ENCODE assay signal across 29 mouse cellular contexts in the genomic region with DNA sequence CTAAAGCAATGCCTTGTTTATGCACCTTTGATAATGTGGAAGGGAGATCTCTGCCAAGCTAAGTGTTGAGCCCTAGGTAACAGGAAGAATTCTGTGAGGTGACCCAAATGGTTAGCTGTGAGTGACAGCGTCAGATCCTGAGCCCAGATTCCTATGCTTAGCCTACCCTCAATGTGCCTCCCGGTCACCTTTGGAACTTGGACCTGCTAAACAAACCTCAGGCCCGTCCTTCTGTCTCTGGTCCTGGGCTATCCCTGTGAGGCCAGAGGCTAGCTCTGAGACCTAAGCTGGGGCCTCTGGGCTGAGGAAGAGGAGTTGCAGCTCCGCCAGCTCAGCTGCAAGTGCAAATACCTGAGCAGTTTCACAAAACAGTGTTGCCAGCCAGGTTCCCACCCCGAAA. TPM values are rescaled to one million over a fixed set of nuclear protein-coding genes. Genes with fewer than 3 reads are reported as not detected.
DNase-seq lines count a peak whose midpoint lies in the region; ATAC-seq and TF ChIP-seq lines count a peak whose summit lies in the region.
"Had no signal": no experiment of that assay in that cellular context is flagged by ENCODE, and none has a peak within 500 bp of the region (broad histone marks: within the 10 kb centered on the region; RNA-seq: fewer than 3 reads in every experiment).

No protein-coding gene starts in this region.

- DNase-seq in kidney, adult 2 months = peak; percentile 56
- DNase-seq in spleen, postnatal 10 days (ENCODE audit: low spot score in 2 of 2) = no peak
- DNase-seq in right cerebral cortex, postnatal 14 days = no peak
- no peak for DNase-seq in ovary, postnatal 14 days (ENCODE audit: low spot score)
- DNase-seq: adrenal gland, postnatal 10 days; cerebellum, adult 11-12 months; cerebellum, adult 9-11 months; gastrocnemius, adult 2 months; heart, postnatal 10 days; lung, adult 18-20 months; lung, postnatal 4 days; thymus, postnatal 25 days had no signal

- no peak overlapping the region for H3K4me3 ChIP-seq in kidney, adult 2 months (ENCODE audit: insufficient read depth, low read depth, low read length)
- H3K4me3 ChIP-seq in kidney, embryonic 16.5 days (ENCODE audit: low read length) = no peak overlapping the region
- no peak overlapping the region for H3K4me3 ChIP-seq in embryonic facial prominence, embryonic 15.5 days (replicated peaks)
- no peak overlapping the region for H3K4me3 ChIP-seq in intestine, postnatal 0 days (ENCODE audit: low read depth, low read length)
- no peak overlapping the region for H3K4me3 ChIP-seq in liver, embryonic 16.5 days (ENCODE audit: low read depth, low read length)
- H3K4me3 ChIP-seq: gastrocnemius, adult 2 months; heart, embryonic 13.5 days; kidney, embryonic 15.5 days; layer of hippocampus, adult 2 months; left cerebral cortex, adult 2 months; limb, embryonic 12.5 days; megakaryocyte, embryonic 14.5 days; midbrain, embryonic 12.5 days; myocyte; neural tube, embryonic 12.5 days had no signal

- no peak overlapping the region for H3K27ac ChIP-seq in kidney, adult 2 months (ENCODE audit: insufficient read depth, low read depth, low read length)
- H3K27ac ChIP-seq in kidney, embryonic 16.5 days (ENCODE audit: low read length) = no peak overlapping the region
- H3K27ac ChIP-seq in embryonic facial prominence, embryonic 15.5 days (replicated peaks) = peak overlapping the region; percentile 40; the same call in 1 of the 2 replicates
- no peak overlapping the region; the same call in 1 of the 2 replicates for H3K27ac ChIP-seq in intestine, postnatal 0 days (ENCODE audit: low read depth, low read length)
- 0 out of 2 replicates have a peak overlapping the region, but pooled peaks have one; percentile 26 for H3K27ac ChIP-seq in liver, embryonic 16.5 days (ENCODE audit: low read length)
- H3K27ac ChIP-seq: gastrocnemius, adult 2 months; heart, embryonic 13.5 days; hindbrain, embryonic 14.5 days; kidney, embryonic 15.5 days; layer of hippocampus, adult 2 months; left cerebral cortex, adult 2 months; limb, embryonic 12.5 days; midbrain, embryonic 12.5 days; neural tube, embryonic 12.5 days had no signal

- no peaks in the 10 kb centered on the region for H3K9me3 ChIP-seq in kidney, embryonic 16.5 days (ENCODE audit: low read length)
- no peaks in the 10 kb centered on the region for H3K9me3 ChIP-seq in embryonic facial prominence, embryonic 15.5 days (replicated peaks)
- H3K9me3 ChIP-seq in intestine, postnatal 0 days (ENCODE audit: control insufficient read depth) = no peaks in the 10 kb centered on the region
- no peaks in the 10 kb centered on the region for H3K9me3 ChIP-seq in liver, embryonic 16.5 days (replicated peaks; ENCODE audit: control insufficient read depth, low read length)
- H3K9me3 ChIP-seq: heart, embryonic 13.5 days; kidney, embryonic 15.5 days; limb, embryonic 12.5 days; midbrain, embryonic 12.5 days; neural tube, embryonic 12.5 days had no signal

- WGBS in kidney, adult 2 months = 81% methylated on average over 5 of the region's 5 CpGs
- WGBS in kidney, embryonic 16.5 days = 90% methylated on average over 5 of the region's 5 CpGs
- WGBS in embryonic facial prominence, embryonic 15.5 days = 74% methylated on average over 5 of the region's 5 CpGs
- WGBS in intestine, postnatal 0 days = 54% methylated on average over 5 of the region's 5 CpGs
- 69% methylated on average over 5 of the region's 5 CpGs for WGBS in liver, embryonic 16.5 days (ENCODE audit: insufficient replicate concordance)

- no peaks in the 10 kb centered on the region; the same call in 1 of the 2 replicates for H3K4me1 ChIP-seq in kidney, adult 2 months (ENCODE audit: control insufficient read depth, insufficient read depth, low read length)
- no peaks in the 10 kb centered on the region for H3K4me1 ChIP-seq in kidney, embryonic 16.5 days (ENCODE audit: insufficient read depth, low read length)
- H3K4me1 ChIP-seq in embryonic facial prominence, embryonic 15.5 days = peaks cover 7% of the 10 kb centered on the region
- peaks cover 11% of the 10 kb centered on the region; the same call in 1 of the 2 replicates for H3K4me1 ChIP-seq in intestine, postnatal 0 days (replicated peaks; ENCODE audit: control insufficient read depth, insufficient read depth, low read length)
- peaks cover 6% of the 10 kb centered on the region for H3K4me1 ChIP-seq in liver, embryonic 16.5 days (ENCODE audit: control insufficient read depth, low read depth, low read length)
- H3K4me1 ChIP-seq: limb, embryonic 12.5 days; midbrain, embryonic 12.5 days; neural tube, embryonic 12.5 days had no signal

- no peak for TF ChIP-seq CTCF in kidney, adult 2 months (conservative IDR thresholded peaks at IDR 0.05; ENCODE audit: insufficient read depth, insufficient read length, low read depth, low read length)
- TF ChIP-seq CTCF in intestine, postnatal 0 days (IDR thresholded peaks at IDR 0.05; ENCODE audit: low read depth) = no peak

- no peak for ATAC-seq in kidney, embryonic 16.5 days (ENCODE audit: low FRiP score, low TSS enrichment)
- no peak for ATAC-seq in embryonic facial prominence, embryonic 15.5 days (ENCODE audit: insufficient number of reproducible peaks, low FRiP score, low TSS enrichment, low read depth)
- ATAC-seq in intestine, postnatal 0 days = peak; percentile 67
- peak; percentile 66 for ATAC-seq in liver, embryonic 16.5 days (ENCODE audit: low read depth)
- ATAC-seq: forebrain, embryonic 14.5 days; lung, postnatal 0 days; Patski had no signal

- H3K27me3 ChIP-seq in kidney, adult 2 months (replicated peaks; ENCODE audit: control insufficient read depth, insufficient read depth, low read length) = no peaks in the 10 kb centered on the region
- no peaks in the 10 kb centered on the region for H3K27me3 ChIP-seq in kidney, embryonic 16.5 days (ENCODE audit: insufficient read depth, low read length)
- no peaks in the 10 kb centered on the region for H3K27me3 ChIP-seq in embryonic facial prominence, embryonic 15.5 days
- H3K27me3 ChIP-seq in intestine, postnatal 0 days (replicated peaks; ENCODE audit: control insufficient read depth, insufficient read depth, low read length) = no peaks in the 10 kb centered on the region
- H3K27me3 ChIP-seq in liver, embryonic 16.5 days (ENCODE audit: control insufficient read depth, insufficient read depth, low read depth, low read length) = no peaks in the 10 kb centered on the region
- H3K27me3 ChIP-seq: heart, embryonic 13.5 days; limb, embryonic 12.5 days; midbrain, embryonic 12.5 days; neural tube, embryonic 12.5 days; Patski had no signal

- H3K4me2 ChIP-seq in kidney, embryonic 16.5 days (replicated peaks; ENCODE audit: low read depth, low read length) = no peak overlapping the region
- H3K4me2 ChIP-seq in embryonic facial prominence, embryonic 15.5 days (replicated peaks) = no peak overlapping the region
- no peak overlapping the region for H3K4me2 ChIP-seq in intestine, postnatal 0 days (replicated peaks; ENCODE audit: low read depth)
- H3K4me2 ChIP-seq in liver, embryonic 16.5 days (ENCODE audit: low read depth, low read length) = no peak overlapping the region
- H3K4me2 ChIP-seq: heart, embryonic 13.5 days; hindbrain, embryonic 14.5 days; kidney, embryonic 15.5 days; limb, embryonic 12.5 days; midbrain, embryonic 12.5 days; neural tube, embryonic 12.5 days had no signal

- H3K36me3 ChIP-seq in kidney, adult 2 months (ENCODE audit: control insufficient read depth, insufficient read depth, low read length) = no peaks in the 10 kb centered on the region
- no peaks in the 10 kb centered on the region for H3K36me3 ChIP-seq in kidney, embryonic 16.5 days (ENCODE audit: insufficient read depth, low read length)
- H3K36me3 ChIP-seq in embryonic facial prominence, embryonic 15.5 days = no peaks in the 10 kb centered on the region
- H3K36me3 ChIP-seq in intestine, postnatal 0 days (ENCODE audit: control insufficient read depth, insufficient read depth) = no peaks in the 10 kb centered on the region
- no peaks in the 10 kb centered on the region for H3K36me3 ChIP-seq in liver, embryonic 16.5 days (ENCODE audit: control insufficient read depth, insufficient read depth)
- H3K36me3 ChIP-seq: heart, embryonic 13.5 days; kidney, embryonic 15.5 days; limb, embryonic 12.5 days; midbrain, embryonic 12.5 days; neural tube, embryonic 12.5 days had no signal

- TF ChIP-seq POLR2A in kidney, adult 2 months (IDR thresholded peaks at IDR 0.05; ENCODE audit: low read depth, low read length) = no peak

- H3K9ac ChIP-seq in kidney, embryonic 16.5 days (replicated peaks; ENCODE audit: low read length) = no peak overlapping the region
- no peak overlapping the region for H3K9ac ChIP-seq in embryonic facial prominence, embryonic 15.5 days
- no peak overlapping the region for H3K9ac ChIP-seq in intestine, postnatal 0 days (ENCODE audit: low read depth, low read length)
- no peak overlapping the region for H3K9ac ChIP-seq in liver, embryonic 16.5 days (ENCODE audit: low read depth, low read length)
- H3K9ac ChIP-seq: heart, embryonic 13.5 days; hindbrain, embryonic 14.5 days; kidney, embryonic 15.5 days; limb, embryonic 12.5 days; midbrain, embryonic 12.5 days; neural tube, embryonic 12.5 days had no signal

RNA-seq across cellular contexts. Expression of a gene that starts 17.1 kb away (rescaled TPM):
- 9.7 and 13.8 TPM in 2 replicates for polyA plus RNA-seq in kidney, adult 2 months (2012; rRNA removed)
- polyA plus RNA-seq in kidney, embryonic 16.5 days (2015; fragmentation: Nextera tagmentation; extraction: Ambion mirVana) = 2.1 and 2.4 TPM in 2 replicates
- polyA plus RNA-seq in embryonic facial prominence, embryonic 15.5 days (2015; fragmentation: Nextera tagmentation; extraction: Ambion mirVana) = 2.1 and 2.3 TPM in 2 replicates
- 4.7 and 5.6 TPM in 2 replicates for polyA plus RNA-seq in intestine, postnatal 0 days (2015; fragmentation: Nextera tagmentation; extraction: Ambion mirVana)
- polyA plus RNA-seq in liver, embryonic 16.5 days (2015; fragmentation: Nextera tagmentation; extraction: Ambion mirVana) = 1.9 and 2.2 TPM in 2 replicates

Comparison
In these comparisons a context has a peak if more than half of its experiments do, and no peak if none do; other contexts are left out.
1. H3K27ac ChIP-seq: peak in embryonic facial prominence, embryonic 15.5 days (single experiment) and liver, embryonic 16.5 days (single experiment); none in kidney, adult 2 months (single experiment), kidney, embryonic 16.5 days (single experiment) and intestine, postnatal 0 days (single experiment).
2. ATAC-seq: peak in intestine, postnatal 0 days (single experiment) and liver, embryonic 16.5 days (single experiment); none in kidney, embryonic 16.5 days (single experiment) and embryonic facial prominence, embryonic 15.5 days (single experiment).